ENCODE assay signal across 25 mouse cellular contexts in the genomic region with DNA sequence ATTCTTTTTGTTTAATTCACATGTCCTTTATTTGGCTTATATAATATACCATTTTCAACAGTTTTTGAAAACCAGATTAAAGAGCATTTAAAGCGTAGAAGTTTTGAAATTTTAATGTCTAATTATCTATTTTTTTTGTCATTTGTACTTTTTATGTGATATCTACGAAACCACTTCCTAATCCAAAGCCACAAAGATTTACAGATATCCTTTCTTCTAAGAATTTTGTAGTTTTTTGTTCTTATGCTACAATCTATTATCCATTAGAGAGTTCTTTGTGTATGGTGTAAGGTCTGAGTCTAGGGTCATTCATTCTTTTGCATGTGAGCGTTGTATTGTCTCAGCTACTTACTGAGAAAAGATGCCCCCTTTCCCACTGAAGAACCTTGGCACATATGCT. TPM values are rescaled to one million over a fixed set of nuclear protein-coding genes. Genes with fewer than 3 reads are reported as not detected.
DNase-seq lines count a peak whose midpoint lies in the region; ATAC-seq lines count a peak whose summit lies in the region.
"Had no signal": no experiment of that assay in that cellular context is flagged by ENCODE, and none has a peak within 500 bp of the region (broad histone marks: within the 10 kb centered on the region; RNA-seq: fewer than 3 reads in every experiment).

No protein-coding gene starts in this region.

- peaks cover 9% of the 10 kb centered on the region for H3K9me3 ChIP-seq in erythroblast, embryonic 14.5 days (ENCODE audit: control insufficient read depth, low read length)
- no peaks in the 10 kb centered on the region for H3K9me3 ChIP-seq in liver, embryonic 13.5 days (replicated peaks)
- H3K9me3 ChIP-seq in liver, embryonic 11.5 days (ENCODE audit: control insufficient read depth, low read length), result no peaks in the 10 kb centered on the region
- no peaks in the 10 kb centered on the region for H3K9me3 ChIP-seq in liver, embryonic 16.5 days (replicated peaks; ENCODE audit: control insufficient read depth, low read length)
- H3K9me3 ChIP-seq: embryonic facial prominence, embryonic 10.5 days; embryonic facial prominence, embryonic 13.5 days; heart, embryonic 13.5 days had no signal

- H3K27ac ChIP-seq in liver, embryonic 13.5 days, result no peak overlapping the region
- H3K27ac ChIP-seq in liver, embryonic 11.5 days (ENCODE audit: low read depth, low read length), result no peak overlapping the region
- no peak overlapping the region for H3K27ac ChIP-seq in liver, embryonic 16.5 days (ENCODE audit: low read length)
- H3K27ac ChIP-seq: embryonic facial prominence, embryonic 10.5 days; embryonic facial prominence, embryonic 13.5 days; heart, embryonic 13.5 days; hindbrain, embryonic 14.5 days; hindbrain, postnatal 0 days had no signal

- peaks cover 41% of the 10 kb centered on the region for H3K4me1 ChIP-seq in erythroblast, embryonic 14.5 days (ENCODE audit: control insufficient read depth)
- H3K4me1 ChIP-seq in liver, embryonic 13.5 days (replicated peaks), result peaks cover 32% of the 10 kb centered on the region
- no peaks in the 10 kb centered on the region for H3K4me1 ChIP-seq in liver, embryonic 11.5 days (replicated peaks; ENCODE audit: control insufficient read depth, insufficient read depth, low read length)
- peaks cover 11% of the 10 kb centered on the region for H3K4me1 ChIP-seq in liver, embryonic 16.5 days (ENCODE audit: control insufficient read depth, low read depth, low read length)

- DNase-seq in liver, embryonic 13.5 days, result no peak
- DNase-seq in liver, embryonic 11.5 days (ENCODE audit: low spot score), result no peak
- DNase-seq in kidney, adult 11 months, result no peak
- DNase-seq in gastrocnemius, adult 18-20 months (ENCODE audit: low spot score), result no peak
- DNase-seq: adrenal gland, adult 2 months; adrenal gland, postnatal 14 days; cerebellum, adult 11-12 months; cerebellum, adult 8-10 months; cerebellum, postnatal 10 days; cerebellum, postnatal 36 days; embryo, embryonic 11 days; forebrain, postnatal 0 days; gastrocnemius, postnatal 10 days; gastrocnemius, postnatal 36 days; heart, postnatal 14 days; heart, postnatal 4 days had no signal

- H3K4me3 ChIP-seq in erythroblast, embryonic 14.5 days (replicated peaks), result peak overlapping the region; percentile 61
- 0 out of 2 replicates have a peak overlapping the region, but pooled peaks have one; percentile 18 for H3K4me3 ChIP-seq in liver, embryonic 13.5 days (replicated peaks)
- no peak overlapping the region for H3K4me3 ChIP-seq in liver, embryonic 11.5 days (ENCODE audit: low read depth, low read length)
- peak overlapping the region; percentile 25 for H3K4me3 ChIP-seq in liver, embryonic 16.5 days (ENCODE audit: low read depth, low read length)
- H3K4me3 ChIP-seq: embryonic facial prominence, embryonic 10.5 days; embryonic facial prominence, embryonic 13.5 days; heart, embryonic 13.5 days had no signal

- H3K9ac ChIP-seq in liver, embryonic 13.5 days, result no peak overlapping the region
- H3K9ac ChIP-seq in liver, embryonic 11.5 days (ENCODE audit: low read depth, low read length), result no peak overlapping the region
- H3K9ac ChIP-seq in liver, embryonic 16.5 days (ENCODE audit: low read depth, low read length), result no peak overlapping the region
- H3K9ac ChIP-seq: embryonic facial prominence, embryonic 13.5 days; forebrain, postnatal 0 days; heart, embryonic 13.5 days; hindbrain, embryonic 14.5 days had no signal

- H3K27me3 ChIP-seq in erythroblast, embryonic 14.5 days (ENCODE audit: control insufficient read depth), result peaks cover 33% of the 10 kb centered on the region
- H3K27me3 ChIP-seq in liver, embryonic 13.5 days, result peaks cover 26% of the 10 kb centered on the region
- no peaks in the 10 kb centered on the region for H3K27me3 ChIP-seq in liver, embryonic 11.5 days (replicated peaks; ENCODE audit: control insufficient read depth, insufficient read depth, low read length)
- H3K27me3 ChIP-seq in liver, embryonic 16.5 days (ENCODE audit: control insufficient read depth, insufficient read depth, low read depth, low read length), result peaks cover 3% of the 10 kb centered on the region; the same call in 1 of the 2 replicates
- H3K27me3 ChIP-seq: embryonic facial prominence, embryonic 13.5 days; heart, embryonic 13.5 days had no signal

- peak overlapping the region; percentile 40 for H3K4me2 ChIP-seq in liver, embryonic 13.5 days
- H3K4me2 ChIP-seq in liver, embryonic 11.5 days, result no peak overlapping the region
- peak overlapping the region; percentile 23 for H3K4me2 ChIP-seq in liver, embryonic 16.5 days (ENCODE audit: low read depth, low read length)
- H3K4me2 ChIP-seq: embryonic facial prominence, embryonic 13.5 days; heart, embryonic 13.5 days; hindbrain, embryonic 14.5 days had no signal

- H3K36me3 ChIP-seq in erythroblast, embryonic 14.5 days (ENCODE audit: control insufficient read depth), result no peaks in the 10 kb centered on the region
- H3K36me3 ChIP-seq in liver, embryonic 13.5 days, result no peaks in the 10 kb centered on the region
- H3K36me3 ChIP-seq in liver, embryonic 11.5 days (ENCODE audit: control insufficient read depth, insufficient read depth, low read length), result no peaks in the 10 kb centered on the region
- H3K36me3 ChIP-seq in liver, embryonic 16.5 days (ENCODE audit: control insufficient read depth, insufficient read depth), result no peaks in the 10 kb centered on the region
- H3K36me3 ChIP-seq: embryonic facial prominence, embryonic 10.5 days; embryonic facial prominence, embryonic 13.5 days; heart, embryonic 13.5 days had no signal

- no peak for ATAC-seq in erythroblast, adult 5-6 weeks (replicated peaks; ENCODE audit: low FRiP score, poor library complexity, severe bottlenecking)
- ATAC-seq in liver, embryonic 13.5 days (ENCODE audit: low read depth), result no peak
- no peak for ATAC-seq in liver, embryonic 11.5 days (replicated peaks; ENCODE audit: low FRiP score)
- ATAC-seq in liver, embryonic 16.5 days (ENCODE audit: low read depth), result no peak
- ATAC-seq: forebrain, embryonic 14.5 days; forebrain, postnatal 0 days; hindbrain, postnatal 0 days had no signal

- WGBS in liver, embryonic 13.5 days (ENCODE audit: insufficient replicate concordance), result 64% methylated on average over 3 of the region's 3 CpGs
- WGBS in liver, embryonic 11.5 days, result 85% methylated on average over 3 of the region's 3 CpGs
- WGBS in liver, embryonic 16.5 days (ENCODE audit: insufficient replicate concordance), result 62% methylated on average over 3 of the region's 3 CpGs

RNA-seq across cellular contexts. Expression of gene Fam241a, which starts 21.4 kb away (rescaled TPM):
- 14.4 and 19.7 TPM in 2 replicates for polyA plus RNA-seq in erythroblast, embryonic 14.5 days (2012)
- 48.1 and 68.0 TPM in 2 replicates for total RNA-seq in erythroblast, adult 5-6 weeks (2015; ENCODE audit: low replicate concordance)
- 59.3 and 69.0 TPM in 2 replicates for total RNA-seq in erythroblast, adult 5-6 weeks (2017; ENCODE audit: low replicate concordance)
- polyA plus RNA-seq in liver, embryonic 13.5 days (2015; fragmentation: Nextera tagmentation; extraction: Ambion mirVana), result 47.3 and 55.5 TPM in 2 replicates
- 42.2 and 44.2 TPM in 2 replicates for polyA plus RNA-seq in liver, embryonic 11.5 days (2014; fragmentation: Nextera tagmentation; extraction: Ambion mirVana)
- polyA plus RNA-seq in liver, embryonic 16.5 days (2015; fragmentation: Nextera tagmentation; extraction: Ambion mirVana), result 30.8 and 32.7 TPM in 2 replicates
- total RNA-seq in gastrocnemius, adult 18-20 months (2021), result 1 to 10 TPM; 3.0 to 3.3 TPM
